Mouse (Mus musculus): ENCODE data around the gene Tmem176b.

DNA sequence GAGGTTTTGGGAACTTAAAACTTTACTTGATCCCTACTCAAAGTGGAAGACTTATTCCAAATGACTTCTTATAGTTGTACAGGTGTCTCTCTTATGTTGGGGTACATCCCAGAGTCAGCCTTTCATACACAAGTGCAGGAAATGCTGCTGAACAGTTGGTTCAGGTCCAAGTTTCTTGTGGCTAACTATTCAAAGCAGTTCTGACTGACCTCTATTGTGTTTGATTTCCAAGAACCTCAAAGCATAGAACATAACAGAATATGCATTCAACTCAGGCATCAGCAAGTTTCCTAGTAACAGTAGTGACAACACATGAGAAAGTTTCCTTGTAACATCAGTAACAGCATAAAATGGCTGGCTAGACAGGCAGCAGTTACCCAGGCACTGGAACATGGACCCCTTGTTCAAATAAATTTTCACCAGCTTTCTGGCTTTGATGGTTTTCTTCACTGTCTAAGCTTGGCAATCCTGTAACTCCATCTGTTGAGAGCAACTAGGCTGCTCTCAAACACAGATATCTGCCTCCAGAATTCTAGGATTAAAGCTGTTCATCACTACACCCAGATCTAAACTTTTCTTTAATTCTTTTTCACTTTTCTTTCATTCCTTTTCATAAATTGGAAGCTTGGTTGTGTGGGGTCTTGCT, 37.8 kb downstream of the Tmem176b start:
- no peak for TF ChIP-seq POLR2A (IDR thresholded peaks at IDR 0.05; ENCODE audit: control insufficient read depth, low read depth, low read length)
- no peak for TF ChIP-seq CTCF (IDR thresholded peaks at IDR 0.05; ENCODE audit: control insufficient read depth, insufficient read depth, insufficient replicate concordance, low read depth, low read length)
